Mouse (Mus musculus): ENCODE results near the gene Armc2. TPM values are rescaled to one million over a fixed set of nuclear protein-coding genes. Genes with fewer than 3 reads are reported as not detected.

The Armc2 gene
- polyA plus RNA-seq, 1 experiment: 0.50 TPM

DNA sequence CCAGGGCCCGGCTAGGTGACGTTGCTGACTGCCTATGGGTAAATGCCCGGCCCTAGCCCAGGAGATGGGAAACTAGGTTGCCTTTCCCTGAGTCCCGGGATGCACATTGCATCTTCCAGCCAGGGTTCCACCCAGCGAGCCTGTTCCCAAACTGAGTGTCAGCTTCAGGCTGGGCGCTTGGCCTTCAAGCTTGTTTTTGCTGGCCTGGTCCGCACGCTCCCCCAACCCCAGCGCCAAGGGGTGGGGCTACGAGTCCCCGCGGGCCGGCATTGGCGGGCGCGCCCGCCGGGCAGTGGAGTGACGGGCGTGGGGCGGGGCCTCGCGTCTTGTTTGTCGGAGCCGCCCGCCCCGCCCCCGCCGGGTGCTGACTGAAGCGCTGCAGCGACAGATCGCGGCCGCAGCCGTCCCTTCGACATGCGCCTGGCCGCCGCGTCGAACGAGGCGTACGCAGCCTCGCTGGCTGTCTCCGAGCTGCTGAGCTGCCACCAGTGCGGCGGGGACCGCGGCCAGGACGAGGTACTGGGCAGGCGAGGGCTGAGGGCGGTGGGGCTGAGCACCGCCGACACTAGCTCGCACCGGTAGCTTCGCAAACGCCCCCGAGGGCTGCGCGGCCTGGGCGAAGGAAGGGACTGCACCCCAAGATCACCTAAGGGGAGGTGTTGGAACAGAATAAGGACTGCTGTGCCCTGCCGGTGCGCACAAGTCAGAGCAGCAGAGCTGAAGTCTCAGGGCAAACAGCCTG is 131.0 kb downstream of the Armc2 start:
- TF ChIP-seq POLR2A (IDR thresholded peaks at IDR 0.05; ENCODE audit: low read depth, low read length): peak; percentile 25
- TF ChIP-seq CTCF (conservative IDR thresholded peaks at IDR 0.05; ENCODE audit: insufficient read depth, insufficient read length, low read depth, low read length): no peak
- Histone ChIP-seq H3K27ac (ENCODE audit: insufficient read depth, low read depth, low read length) (peak overlapping the region; percentile 93), H3K4me3 (ENCODE audit: insufficient read depth, low read depth, low read length) (peak overlapping the region; percentile 91), H3K4me1 (ENCODE audit: control insufficient read depth, insufficient read depth, low read length) (peaks cover 17% of the 10 kb centered on the region), H3K36me3 (ENCODE audit: control insufficient read depth, insufficient read depth, low read length) (no peaks in the 10 kb centered on the region), H3K27me3 (replicated peaks; ENCODE audit: control insufficient read depth, insufficient read depth, low read length) (no peaks in the 10 kb centered on the region)
- WGBS: under 1% methylated on average over 65 of the region's 65 CpGs
- peak; percentile 97 for DNase-seq

DNA sequence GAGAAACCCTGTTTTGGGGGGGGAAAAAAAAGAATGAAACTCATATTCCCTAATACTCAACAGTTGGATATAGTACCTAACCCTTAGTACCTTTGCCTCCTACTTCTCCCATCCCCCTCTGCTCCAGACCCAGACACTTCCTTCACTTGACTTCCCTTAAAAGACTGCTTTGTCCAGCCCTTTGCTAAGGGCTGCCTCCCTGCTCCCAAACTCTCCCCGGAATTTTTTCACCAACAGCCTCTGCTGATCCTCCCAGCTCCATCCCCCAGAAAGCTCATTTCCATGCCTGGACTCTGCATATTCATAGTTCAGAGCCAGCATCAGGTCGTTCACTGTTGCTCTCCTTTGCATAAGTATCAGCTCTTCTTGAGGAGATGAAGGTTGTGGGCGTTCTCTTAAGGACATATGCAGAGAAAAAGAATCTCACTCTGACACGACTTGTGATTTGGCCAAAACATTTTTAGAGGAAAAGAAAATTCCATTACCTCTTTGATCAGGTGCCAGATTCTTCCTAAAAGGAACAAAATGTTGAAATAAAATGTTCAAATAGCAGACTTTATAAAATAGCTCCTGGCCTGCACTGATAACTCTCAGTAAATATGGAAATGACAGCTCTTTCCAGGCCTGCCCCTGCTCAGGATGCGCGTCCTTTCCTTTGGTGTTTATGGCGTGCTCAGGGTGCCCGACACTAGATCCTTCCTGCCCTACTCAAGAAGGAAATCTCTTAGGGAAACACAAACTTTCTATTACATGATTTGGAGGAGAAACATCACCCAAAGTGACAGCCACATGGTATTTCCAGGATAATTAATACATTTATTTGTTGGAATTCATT is 134.3 kb downstream of the Armc2 start:
- no peaks in the 10 kb centered on the region for H3K27me3 ChIP-seq (replicated peaks; ENCODE audit: control insufficient read depth, insufficient read depth, low read length)
- no peak for TF ChIP-seq POLR2A (IDR thresholded peaks at IDR 0.05; ENCODE audit: low read depth, low read length)
- no peak for TF ChIP-seq CTCF (conservative IDR thresholded peaks at IDR 0.05; ENCODE audit: insufficient read depth, insufficient read length, low read depth, low read length)
- no peaks in the 10 kb centered on the region for H3K36me3 ChIP-seq (ENCODE audit: control insufficient read depth, insufficient read depth, low read length)
- peak overlapping the region; percentile 39; the same call in 1 of the 2 replicates for H3K27ac ChIP-seq (ENCODE audit: insufficient read depth, low read depth, low read length)
- 49% methylated on average over 8 of the region's 8 CpGs for WGBS
- H3K4me1 ChIP-seq (ENCODE audit: control insufficient read depth, insufficient read depth, low read length): peaks cover 13% of the 10 kb centered on the region
- no peak overlapping the region for H3K4me3 ChIP-seq (ENCODE audit: insufficient read depth, low read depth, low read length)
- DNase-seq: peak; percentile 53

- H3K4me1 ChIP-seq (ENCODE audit: control insufficient read depth, insufficient read depth, low read length): peaks cover 3% of the 10 kb centered on the region; the same call in 1 of the 2 replicates
- DNase-seq: no peak
- H3K4me3 ChIP-seq (ENCODE audit: insufficient read depth, low read depth, low read length): no peak overlapping the region
- no peaks in the 10 kb centered on the region for H3K36me3 ChIP-seq (ENCODE audit: control insufficient read depth, insufficient read depth, low read length)
- TF ChIP-seq POLR2A (IDR thresholded peaks at IDR 0.05; ENCODE audit: low read depth, low read length) (no peak), CTCF (conservative IDR thresholded peaks at IDR 0.05; ENCODE audit: insufficient read depth, insufficient read length, low read depth, low read length) (no peak)
- H3K27me3 ChIP-seq (replicated peaks; ENCODE audit: control insufficient read depth, insufficient read depth, low read length): no peaks in the 10 kb centered on the region
- H3K27ac ChIP-seq (ENCODE audit: insufficient read depth, low read depth, low read length): no peak overlapping the region
- WGBS: 78% methylated on average over 4 of the region's 4 CpGs
These were observed 136.8 kb downstream of the Armc2 start for GRCm38 (mm10) chr10:41881438-41881837.

GRCm38 (mm10) chr10:41880777-41881176 is 137.5 kb downstream of the Armc2 start:
- no peaks in the 10 kb centered on the region for H3K36me3 ChIP-seq (ENCODE audit: control insufficient read depth, insufficient read depth, low read length)
- peaks cover 3% of the 10 kb centered on the region; the same call in 1 of the 2 replicates for H3K4me1 ChIP-seq (ENCODE audit: control insufficient read depth, insufficient read depth, low read length)
- no peak for DNase-seq
- no peak overlapping the region for H3K27ac ChIP-seq (ENCODE audit: insufficient read depth, low read depth, low read length)
- H3K4me3 ChIP-seq (ENCODE audit: insufficient read depth, low read depth, low read length): no peak overlapping the region
- 29% methylated on average over 1 of the region's 1 CpGs for WGBS
- no peaks in the 10 kb centered on the region for H3K27me3 ChIP-seq (replicated peaks; ENCODE audit: control insufficient read depth, insufficient read depth, low read length)
- TF ChIP-seq CTCF (conservative IDR thresholded peaks at IDR 0.05; ENCODE audit: insufficient read depth, insufficient read length, low read depth, low read length): no peak
- no peak for TF ChIP-seq POLR2A (IDR thresholded peaks at IDR 0.05; ENCODE audit: low read depth, low read length)

DNA sequence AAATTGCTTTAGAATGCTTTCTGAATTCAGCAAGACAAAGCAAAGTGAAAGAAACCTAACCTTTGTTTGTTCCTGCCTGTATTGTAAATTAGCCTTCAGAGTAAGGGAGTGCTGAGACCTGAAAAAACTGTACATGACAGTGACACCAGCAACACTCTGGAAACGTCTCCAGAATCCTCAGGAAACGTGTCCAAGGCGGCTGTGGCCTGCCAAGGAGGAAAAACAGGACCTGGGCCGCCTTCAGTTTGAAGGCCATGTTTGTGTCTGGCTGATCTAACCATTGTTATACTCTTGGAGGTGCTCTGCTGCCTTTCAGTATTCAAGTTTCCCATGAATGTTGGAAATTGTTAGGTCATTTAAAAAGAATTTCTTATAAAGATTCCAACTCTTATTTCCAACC is 138.0 kb downstream of the Armc2 start:
- Histone ChIP-seq H3K36me3 (ENCODE audit: control insufficient read depth, insufficient read depth, low read length) (no peaks in the 10 kb centered on the region), H3K4me1 (ENCODE audit: control insufficient read depth, insufficient read depth, low read length) (peaks cover 3% of the 10 kb centered on the region; the same call in 1 of the 2 replicates), H3K27ac (ENCODE audit: insufficient read depth, low read depth, low read length) (no peak overlapping the region), H3K4me3 (ENCODE audit: insufficient read depth, low read depth, low read length) (no peak overlapping the region), H3K27me3 (replicated peaks; ENCODE audit: control insufficient read depth, insufficient read depth, low read length) (no peaks in the 10 kb centered on the region)
- no peak for TF ChIP-seq POLR2A (IDR thresholded peaks at IDR 0.05; ENCODE audit: low read depth, low read length)
- no peak for TF ChIP-seq CTCF (conservative IDR thresholded peaks at IDR 0.05; ENCODE audit: insufficient read depth, insufficient read length, low read depth, low read length)
- 42% methylated on average over 4 of the region's 4 CpGs for WGBS
- peak; percentile 45 for DNase-seq

DNA sequence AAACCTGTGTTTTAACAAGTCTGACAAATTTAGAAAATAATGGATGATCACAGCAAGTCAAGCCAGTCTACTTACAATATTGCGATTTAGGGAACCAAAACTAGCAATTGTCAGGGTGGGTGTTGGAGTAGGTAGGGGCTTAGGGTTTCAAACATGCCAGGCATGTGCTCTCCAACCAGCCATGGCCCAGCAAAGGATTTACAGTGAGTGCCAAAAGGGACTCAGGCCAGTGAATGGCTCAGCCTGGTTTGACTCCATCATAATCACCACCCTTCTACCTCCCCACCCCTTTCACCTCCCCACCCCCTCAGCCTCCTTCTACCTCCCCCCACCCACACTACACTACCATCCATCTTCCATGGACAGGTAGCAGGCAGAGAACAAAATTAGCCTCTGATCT is 138.6 kb downstream of the Armc2 start:
- H3K27me3 ChIP-seq (replicated peaks; ENCODE audit: control insufficient read depth, insufficient read depth, low read length): no peaks in the 10 kb centered on the region

DNA sequence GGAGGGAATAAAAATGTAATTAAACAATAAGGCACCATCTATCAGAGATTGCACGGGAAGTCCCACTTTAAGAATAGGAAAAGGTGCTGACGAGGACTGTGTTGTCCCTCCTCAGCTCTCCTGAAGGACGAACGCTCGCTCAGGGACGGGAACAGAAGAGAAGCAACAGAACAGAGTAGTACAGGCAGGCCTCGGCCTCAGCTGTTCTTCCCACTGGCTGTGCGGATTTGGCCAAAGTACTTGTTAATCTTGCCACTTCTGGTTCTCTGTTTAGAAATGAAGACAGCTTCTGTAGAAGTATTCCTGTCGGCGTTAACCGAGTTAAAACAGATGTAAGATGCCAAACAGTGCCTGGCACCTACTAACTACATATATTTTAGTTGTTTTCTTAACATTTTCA is 139.9 kb downstream of the Armc2 start:
- WGBS: 95% methylated on average over 11 of the region's 11 CpGs
- DNase-seq: no peak

More for the DNA sequence above, 138.6 kb downstream of the Armc2 start:
- H3K4me3 ChIP-seq (ENCODE audit: insufficient read depth, low read depth, low read length): no peak overlapping the region
- TF ChIP-seq POLR2A (IDR thresholded peaks at IDR 0.05; ENCODE audit: low read depth, low read length) (no peak), CTCF (conservative IDR thresholded peaks at IDR 0.05; ENCODE audit: insufficient read depth, insufficient read length, low read depth, low read length) (no peak)
- no peak for DNase-seq
- peaks cover 3% of the 10 kb centered on the region; the same call in 1 of the 2 replicates for H3K4me1 ChIP-seq (ENCODE audit: control insufficient read depth, insufficient read depth, low read length)
- no peak overlapping the region for H3K27ac ChIP-seq (ENCODE audit: insufficient read depth, low read depth, low read length)
- no peaks in the 10 kb centered on the region for H3K36me3 ChIP-seq (ENCODE audit: control insufficient read depth, insufficient read depth, low read length)
- 83% methylated on average over 1 of the region's 1 CpGs for WGBS

More for the DNA sequence above, 139.9 kb downstream of the Armc2 start:
- H3K27ac ChIP-seq (ENCODE audit: insufficient read depth, low read depth, low read length): no peak overlapping the region
- TF ChIP-seq POLR2A (IDR thresholded peaks at IDR 0.05; ENCODE audit: low read depth, low read length): no peak
- no peak for TF ChIP-seq CTCF (conservative IDR thresholded peaks at IDR 0.05; ENCODE audit: insufficient read depth, insufficient read length, low read depth, low read length)
- H3K36me3 ChIP-seq (ENCODE audit: control insufficient read depth, insufficient read depth, low read length): no peaks in the 10 kb centered on the region
- H3K27me3 ChIP-seq (replicated peaks; ENCODE audit: control insufficient read depth, insufficient read depth, low read length): no peaks in the 10 kb centered on the region
- no peak overlapping the region for H3K4me3 ChIP-seq (ENCODE audit: insufficient read depth, low read depth, low read length)
- peaks cover 3% of the 10 kb centered on the region; the same call in 1 of the 2 replicates for H3K4me1 ChIP-seq (ENCODE audit: control insufficient read depth, insufficient read depth, low read length)
